Mouse (Mus musculus): ENCODE data around the gene Clstn2.

DNA sequence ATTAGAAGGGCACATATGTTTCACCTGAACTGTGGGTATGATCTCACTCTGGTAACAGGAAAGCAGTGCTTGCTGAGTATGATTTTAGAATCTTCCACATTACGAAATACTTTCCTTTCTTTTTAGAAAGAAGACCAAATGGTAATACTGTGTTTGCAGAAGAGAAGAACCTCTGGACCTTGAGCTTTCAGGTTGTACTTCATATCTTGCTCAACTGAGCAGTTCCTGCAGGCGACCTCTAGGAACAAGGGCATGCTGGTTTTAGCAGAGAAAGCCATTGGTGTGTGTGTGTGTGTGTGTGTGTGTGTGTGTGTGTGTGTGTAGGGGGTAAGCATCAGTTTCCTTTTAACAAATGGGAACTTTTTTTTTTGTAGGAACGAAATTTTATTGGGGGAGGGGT, 333.0 kb downstream of the Clstn2 start:
- no peak for TF ChIP-seq CTCF (IDR thresholded peaks at IDR 0.05; ENCODE audit: low read depth, low read length)
- TF ChIP-seq TAL1 (conservative IDR thresholded peaks at IDR 0.05; ENCODE audit: low read depth, low read length), result no peak
